ENCODE assay signal across 22 mouse cellular contexts in the genomic region with DNA sequence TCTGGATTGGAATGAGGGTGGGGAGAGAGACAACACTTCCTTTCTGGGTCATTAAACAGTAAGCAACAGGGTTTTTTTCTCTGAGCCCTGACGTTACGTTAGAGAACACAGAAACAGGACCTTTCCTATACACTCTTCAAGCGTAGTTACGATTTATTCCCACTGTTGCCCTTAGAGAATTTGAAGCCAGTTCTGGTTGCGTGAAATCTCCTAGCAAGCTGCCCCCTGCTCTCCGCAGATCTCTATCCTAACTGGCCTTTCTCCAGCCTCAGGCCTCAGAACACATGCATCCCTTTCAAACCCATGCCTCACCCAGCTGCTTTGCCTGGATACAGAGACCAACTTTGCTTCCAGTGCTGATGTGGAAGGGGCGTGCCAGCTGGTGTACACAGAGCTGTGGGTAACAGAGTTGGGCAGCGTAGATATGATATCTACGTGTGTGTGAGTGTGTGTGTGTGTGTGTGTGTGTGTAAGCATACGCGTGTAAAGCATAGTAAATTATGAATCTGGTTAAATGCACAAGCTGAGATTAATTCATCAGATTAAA. TPM values are rescaled to one million over a fixed set of nuclear protein-coding genes. Genes with fewer than 3 reads are reported as not detected.
DNase-seq lines count a peak whose midpoint lies in the region; ATAC-seq and TF ChIP-seq lines count a peak whose summit lies in the region.
"Had no signal": no experiment of that assay in that cellular context is flagged by ENCODE, and none has a peak within 500 bp of the region (broad histone marks: within the 10 kb centered on the region; RNA-seq: fewer than 3 reads in every experiment).

No protein-coding gene starts in this region.

- TF ChIP-seq EP300 in MEL (IDR thresholded peaks at IDR 0.05; ENCODE audit: low read depth in 1 of 2, low read length in 2 of 2) = no peak

- H3K27ac ChIP-seq in forebrain, postnatal 0 days (ENCODE audit: low read depth, low read length) = no peak overlapping the region
- no peak overlapping the region for H3K27ac ChIP-seq in forebrain, embryonic 13.5 days
- no peak overlapping the region for H3K27ac ChIP-seq in liver, embryonic 11.5 days (ENCODE audit: low read depth, low read length)
- no peak overlapping the region for H3K27ac ChIP-seq in MEL (ENCODE audit: control insufficient read depth, low read depth, low read length)
- H3K27ac ChIP-seq: heart, embryonic 10.5 days; liver, embryonic 15.5 days; neural tube, embryonic 12.5 days had no signal

- 62% methylated on average over 11 of the region's 11 CpGs for WGBS in forebrain, postnatal 0 days
- WGBS in forebrain, embryonic 13.5 days = 62% methylated on average over 11 of the region's 11 CpGs
- WGBS in liver, embryonic 11.5 days = 56% methylated on average over 11 of the region's 11 CpGs

- no peaks in the 10 kb centered on the region for H3K36me3 ChIP-seq in forebrain, postnatal 0 days (ENCODE audit: insufficient read depth)
- no peaks in the 10 kb centered on the region for H3K36me3 ChIP-seq in forebrain, embryonic 13.5 days (ENCODE audit: poor library complexity, severe bottlenecking)
- H3K36me3 ChIP-seq in liver, embryonic 11.5 days (ENCODE audit: control insufficient read depth, insufficient read depth, low read length) = no peaks in the 10 kb centered on the region
- H3K36me3 ChIP-seq in MEL (ENCODE audit: control insufficient read depth in 1 of 2, insufficient read depth in 2 of 2, low read length in 2 of 2) = peaks cover 0 to 23% of the 10 kb centered on the region in 2 experiments; a peak in 2 of 4 replicates
- H3K36me3 ChIP-seq: heart, embryonic 10.5 days; liver, embryonic 15.5 days; neural tube, embryonic 12.5 days had no signal

- no peak for TF ChIP-seq POLR2A in MEL (IDR thresholded peaks at IDR 0.05; ENCODE audit: control insufficient read depth in 1 of 2, insufficient read depth in 1 of 2, low read depth in 1 of 2, low read length in 2 of 2, poor library complexity in 1 of 2)

- H3K9me3 ChIP-seq in forebrain, postnatal 0 days (ENCODE audit: low read length) = no peaks in the 10 kb centered on the region
- no peaks in the 10 kb centered on the region for H3K9me3 ChIP-seq in forebrain, embryonic 13.5 days (replicated peaks)
- no peaks in the 10 kb centered on the region for H3K9me3 ChIP-seq in liver, embryonic 11.5 days (ENCODE audit: control insufficient read depth, low read length)
- H3K9me3 ChIP-seq in MEL (replicated peaks; ENCODE audit: insufficient read depth, low read length) = no peaks in the 10 kb centered on the region
- H3K9me3 ChIP-seq: heart, embryonic 10.5 days; liver, embryonic 15.5 days; neural tube, embryonic 12.5 days had no signal

- H3K9ac ChIP-seq in forebrain, postnatal 0 days = no peak overlapping the region
- no peak overlapping the region for H3K9ac ChIP-seq in forebrain, embryonic 13.5 days
- no peak overlapping the region for H3K9ac ChIP-seq in liver, embryonic 11.5 days (ENCODE audit: low read depth, low read length)
- H3K9ac ChIP-seq in MEL (ENCODE audit: control insufficient read depth, low read depth, low read length, poor library complexity, severe bottlenecking) = no peak overlapping the region
- H3K9ac ChIP-seq: liver, embryonic 15.5 days; neural tube, embryonic 12.5 days had no signal

- no peaks in the 10 kb centered on the region for H3K27me3 ChIP-seq in forebrain, postnatal 0 days (ENCODE audit: insufficient read depth, low read length)
- peaks cover 8% of the 10 kb centered on the region; the same call in 1 of the 2 replicates for H3K27me3 ChIP-seq in forebrain, embryonic 13.5 days
- H3K27me3 ChIP-seq in liver, embryonic 11.5 days (replicated peaks; ENCODE audit: control insufficient read depth, insufficient read depth, low read length) = no peaks in the 10 kb centered on the region
- no peaks in the 10 kb centered on the region for H3K27me3 ChIP-seq in MEL (ENCODE audit: control insufficient read depth in 1 of 2, insufficient read depth in 2 of 2, low read length in 2 of 2)
- H3K27me3 ChIP-seq: neural tube, embryonic 12.5 days had no signal

- ATAC-seq in forebrain, postnatal 0 days = peak; percentile 16; the same call in 1 of the 2 replicates
- ATAC-seq in forebrain, embryonic 13.5 days = no peak
- no peak for ATAC-seq in liver, embryonic 11.5 days (replicated peaks; ENCODE audit: low FRiP score)
- ATAC-seq in megakaryocyte-erythroid progenitor cell, adult 5-6 weeks (replicated peaks; ENCODE audit: low FRiP score, low TSS enrichment, poor library complexity, severe bottlenecking) = peak; percentile 47

- H3K4me2 ChIP-seq in forebrain, postnatal 0 days (ENCODE audit: low read depth) = no peak overlapping the region
- no peak overlapping the region for H3K4me2 ChIP-seq in forebrain, embryonic 13.5 days
- H3K4me2 ChIP-seq in liver, embryonic 11.5 days = no peak overlapping the region
- H3K4me2 ChIP-seq: liver, embryonic 15.5 days; neural tube, embryonic 12.5 days had no signal

- TF ChIP-seq RAD21 in MEL (IDR thresholded peaks at IDR 0.05; ENCODE audit: low read depth, low read length) = no peak

- H3K4me1 ChIP-seq in forebrain, postnatal 0 days (ENCODE audit: insufficient read depth) = no peaks in the 10 kb centered on the region
- H3K4me1 ChIP-seq in forebrain, embryonic 13.5 days = peaks cover 24% of the 10 kb centered on the region
- peaks cover 28% of the 10 kb centered on the region for H3K4me1 ChIP-seq in liver, embryonic 11.5 days (replicated peaks; ENCODE audit: control insufficient read depth, insufficient read depth, low read length)
- H3K4me1 ChIP-seq in MEL (ENCODE audit: control insufficient read depth in 1 of 2, insufficient read depth in 2 of 2, low read length in 2 of 2) = peaks cover 22 to 35% of the 10 kb centered on the region in 2 experiments

- H3K4me3 ChIP-seq in forebrain, postnatal 0 days (ENCODE audit: low read depth, low read length) = no peak overlapping the region
- H3K4me3 ChIP-seq in forebrain, embryonic 13.5 days = no peak overlapping the region
- no peak overlapping the region for H3K4me3 ChIP-seq in liver, embryonic 11.5 days (ENCODE audit: low read depth, low read length)
- no peak overlapping the region for H3K4me3 ChIP-seq in MEL (ENCODE audit: control insufficient read depth in 1 of 2, insufficient read depth in 1 of 2, low read depth in 2 of 2, low read length in 2 of 2)
- H3K4me3 ChIP-seq: erythroblast, embryonic 14.5 days; heart, embryonic 10.5 days; liver, embryonic 15.5 days; neural tube, embryonic 12.5 days had no signal

- no peak for TF ChIP-seq CTCF in forebrain, postnatal 0 days (IDR thresholded peaks at IDR 0.05; ENCODE audit: low read depth)
- no peak for TF ChIP-seq CTCF in MEL (IDR thresholded peaks at IDR 0.05 in 2 of 3, conservative IDR thresholded peaks at IDR 0.05 in 1 of 3; ENCODE audit: control insufficient read depth in 1 of 3, insufficient read depth in 1 of 3, low read depth in 2 of 3, low read length in 3 of 3, poor library complexity in 1 of 3, severe bottlenecking in 1 of 3)

- DNase-seq in forebrain, postnatal 0 days = no peak
- peak; percentile 17 for DNase-seq in liver
- DNase-seq in liver, embryonic 11.5 days (ENCODE audit: low spot score) = no peak
- DNase-seq in MEL (ENCODE audit: low read depth, low spot score) = no peak
- DNase-seq in layer of hippocampus, postnatal 25 days (ENCODE audit: extremely low spot score in 1 of 2, low spot score in 1 of 2) = no peak
- DNase-seq: adrenal gland, postnatal 10 days; cerebellum, adult 11-12 months; cerebellum, postnatal 36 days; gastrocnemius, postnatal 36 days; heart, postnatal 14 days; kidney, adult 8-10 months; kidney, postnatal 4 days; layer of hippocampus, postnatal 36 days; lung, postnatal 36 days; right cerebral cortex, postnatal 25 days; thymus, postnatal 14 days had no signal

- no peaks in the 10 kb centered on the region for H3K79me2 ChIP-seq in MEL (ENCODE audit: control insufficient read depth, insufficient read depth, low read length, poor library complexity)

TF ChIP-seq in MEL, 35 proteins besides CTCF, POLR2A, EP300 and RAD21:
- 0 out of 2 replicates have a peak, but pooled peaks have one; percentile 28 for TF ChIP-seq RCOR1 (IDR thresholded peaks at IDR 0.05; ENCODE audit: low read depth, low read length)
- TF ChIP-seq MAFK (IDR thresholded peaks at IDR 0.05; ENCODE audit: borderline replicate concordance, low read depth, low read length) = no peak

RNA-seq across cellular contexts. Expression of a gene that starts 38.2 kb away (rescaled TPM):
- total RNA-seq in forebrain, postnatal 0 days (2014; rRNA removed) = 508 and 575 TPM in 2 replicates
- 62.0 and 160 TPM in 2 replicates for polyA plus RNA-seq in forebrain, postnatal 0 days (2015; fragmentation: Nextera tagmentation; extraction: Ambion mirVana)
- 122 and 125 TPM in 2 replicates for polyA plus RNA-seq in forebrain, embryonic 13.5 days (2015; fragmentation: Nextera tagmentation; extraction: Ambion mirVana)
- 17.3 and 19.7 TPM in 2 replicates for polyA plus RNA-seq in liver, embryonic 11.5 days (2014; fragmentation: Nextera tagmentation; extraction: Ambion mirVana)
- 4.0 and 4.5 TPM in 2 replicates for total RNA-seq in MEL (2012; rRNA removed)
- polyA plus RNA-seq in MEL (2012; ENCODE audit: insufficient read depth in 1 of 2, insufficient read length in 2 of 2, low read depth in 1 of 2, low replicate concordance in 2 of 2, missing spikeins in 1 of 2) = 1 to 10 TPM in 1 of 2 experiments, not detected in 1; 2.7 TPM
- total RNA-seq in megakaryocyte-erythroid progenitor cell, adult 5-6 weeks (2014; fragmentation: Nextera tagmentation) = not detected in 2 replicates
- 0.38 TPM in 1 of 2 replicates, not detected in the other for total RNA-seq in megakaryocyte-erythroid progenitor cell, adult 5-6 weeks (2017)
- total RNA-seq in layer of hippocampus, postnatal 25 days (2021) = 100 to 1,000 TPM; 675 to 811 TPM

Comparison
In these comparisons a context has a peak if more than half of its experiments do, and no peak if none do; other contexts are left out.
1. ATAC-seq: peak in forebrain, postnatal 0 days (single experiment) and megakaryocyte-erythroid progenitor cell, adult 5-6 weeks (single experiment); none in forebrain, embryonic 13.5 days (single experiment) and liver, embryonic 11.5 days (single experiment).
2. RNA of a gene that starts 38.2 kb away (total RNA-seq): 675 to 811 TPM in layer of hippocampus, postnatal 25 days and 508 to 575 TPM in forebrain, postnatal 0 days; 4.0 to 4.5 TPM in MEL and 0.38 TPM in megakaryocyte-erythroid progenitor cell, adult 5-6 weeks; every median in the first group is over 10 times any median in the second.